Mouse (Mus musculus): ENCODE results near the gene Mrpl40.

Mrpl40 gene

DNA sequence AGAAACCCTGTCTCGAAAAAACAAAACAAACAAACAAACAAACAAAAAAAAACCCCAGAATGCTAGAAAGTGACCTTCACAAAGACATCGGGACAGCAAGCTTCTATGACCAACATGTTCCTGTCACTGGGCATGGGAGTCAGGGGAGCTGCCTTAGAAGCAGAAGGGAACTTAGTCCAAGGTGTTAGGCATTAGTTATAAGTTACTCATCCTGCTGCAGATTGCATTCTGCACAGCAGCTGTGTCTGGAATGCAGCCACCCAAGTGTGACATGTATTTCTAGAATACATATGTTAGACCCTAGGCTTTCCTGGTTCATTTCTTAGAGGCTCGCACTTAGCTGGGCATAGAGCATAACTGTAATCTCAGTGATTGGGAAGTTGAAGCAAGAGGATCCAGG, 48.0 kb downstream of the Mrpl40 start:
- DNase-seq (ENCODE audit: extremely low spot score) = no peak

DNA sequence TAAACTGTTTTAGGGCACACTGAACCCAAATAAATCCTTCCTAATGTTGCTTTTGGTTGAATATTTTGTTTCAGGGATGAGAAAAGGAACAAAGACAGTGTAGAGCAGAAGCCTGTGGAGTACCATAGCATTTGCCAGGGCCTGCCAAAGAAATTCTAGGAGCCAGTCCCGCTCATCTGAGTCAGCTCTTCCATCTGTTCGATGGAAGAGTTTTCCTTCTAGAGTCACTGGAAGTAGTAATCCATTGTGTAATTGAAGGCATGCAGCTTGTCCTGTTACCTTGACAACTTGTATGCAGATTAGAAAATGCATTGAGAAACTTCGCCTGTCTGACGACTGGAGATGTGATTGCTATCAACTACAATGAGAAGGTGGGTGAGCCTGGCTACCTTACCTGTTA, 53.7 kb downstream of the Mrpl40 start:
- DNase-seq (ENCODE audit: extremely low spot score) = no peak

DNA sequence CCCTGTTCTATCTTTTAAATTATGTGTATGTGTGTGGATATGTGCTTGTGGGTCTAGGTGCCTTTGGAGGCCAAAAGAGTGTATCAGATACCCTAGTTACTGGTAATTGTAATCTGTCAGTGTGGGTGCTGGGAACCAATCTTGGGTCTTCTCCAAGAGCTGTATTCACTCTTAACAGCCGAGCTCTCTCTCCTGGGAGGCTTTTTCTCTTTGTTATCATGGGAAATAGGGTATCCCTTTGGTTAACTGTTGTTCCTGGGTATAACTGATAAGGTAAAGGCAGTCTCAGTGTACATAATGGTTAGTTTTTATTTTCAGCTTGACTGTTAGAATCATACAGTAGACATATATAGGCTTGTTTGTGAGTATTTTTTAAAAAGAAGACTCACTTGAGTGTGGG, 54.3 kb downstream of the Mrpl40 start:
- DNase-seq (ENCODE audit: extremely low spot score) = no peak
